Mouse (Mus musculus) heart, embryonic 14.5 days (tissue): ENCODE data around the gene Tollip. TPM values are rescaled to one million over a fixed set of nuclear protein-coding genes. Genes with fewer than 3 reads are reported as not detected.
"Not testable (repeated sequence)": the region's sequence is repeated elsewhere in the genome, so short reads cannot be mapped to it uniquely, and the experiment has no call there.

Experiments
- ATAC-seq: fragments of 200-750 bp; cut with Nextera tagmentation; 2 replicates; pipeline ENCODE4 v1.8.0; 2017; ENCODE audit warnings: low read depth, moderate TSS enrichment; ENCODE audit not compliant: insufficient number of reproducible peaks, insufficient read depth, low FRiP score
- H3K27ac ChIP-seq, 2 experiments: fragments of 200-500 bp in 1 of 2; fragments of 300-500 bp in 1 of 2; sonication (generic) in 1 of 2; replicated peaks in 1 of 2; 2 replicates each; pipeline ENCODE4 v1.5.1; 2012 to 2014; ENCODE audit warnings: low read depth in 2 of 2, low read length in 2 of 2, control low read depth in 1 of 2, mild to moderate bottlenecking in 1 of 2, mixed read lengths in 1 of 2; ENCODE audit not compliant: control insufficient read depth in 1 of 2, insufficient read depth in 1 of 2
- H3K27me3 ChIP-seq: fragments of 300-500 bp; sonication (generic); 2 replicates; pipeline ENCODE4 v1.6.1; 2014; ENCODE audit warnings: mild to moderate bottlenecking, low read length, control low read depth; ENCODE audit not compliant: control insufficient read depth, insufficient read depth
- H3K36me3 ChIP-seq: fragments of 300-500 bp; sonication (generic); 2 replicates; pipeline ENCODE4 v1.6.1; 2014; ENCODE audit warnings: mild to moderate bottlenecking, control low read depth, low read length, mixed read lengths; ENCODE audit not compliant: control insufficient read depth, insufficient read depth
- H3K4me1 ChIP-seq, 2 experiments: fragments of 200-500 bp in 1 of 2; fragments of 300-500 bp in 1 of 2; sonication (generic) in 1 of 2; 2 replicates each; pipeline ENCODE4 v1.6.1; 2012 to 2014; ENCODE audit warnings: low read length in 2 of 2, control low read depth in 1 of 2, mixed read lengths in 1 of 2; ENCODE audit not compliant: control insufficient read depth in 2 of 2, insufficient read depth in 2 of 2
- H3K4me2 ChIP-seq: fragments of 300-500 bp; sonication (generic); 2 replicates; pipeline ENCODE4 v1.6.1; 2014; ENCODE audit warnings: mild to moderate bottlenecking, low read length
- H3K4me3 ChIP-seq, 2 experiments: fragments of 200-500 bp in 1 of 2; fragments of 300-500 bp in 1 of 2; sonication (generic) in 1 of 2; 2 replicates each; pipeline ENCODE4 v1.5.1; 2012 to 2014; ENCODE audit warnings: low read length in 2 of 2, mild to moderate bottlenecking in 2 of 2, control low read depth in 1 of 2, low read depth in 1 of 2, moderate library complexity in 1 of 2; ENCODE audit not compliant: control insufficient read depth in 1 of 2, insufficient read depth in 1 of 2
- H3K9ac ChIP-seq: fragments of 300-500 bp; sonication (generic); 2 replicates; pipeline ENCODE4 v1.6.1; 2014; ENCODE audit warnings: mild to moderate bottlenecking, low read length
- H3K9me3 ChIP-seq: fragments of 300-500 bp; sonication (generic); 2 replicates; pipeline ENCODE4 v1.6.1; 2016; ENCODE audit warnings: low read length, control low read depth; ENCODE audit not compliant: control insufficient read depth
- WGBS: fragments of 180-500 bp; shearing (Covaris S2); extraction: QIAGEN DNeasy Blood & Tissue Kit; methylation state at CpG from one replicate; pipeline ENCODE4 v1.1.7; 2014; 5-methylcytosine and 5-hydroxymethylcytosine counted together
- polyA plus RNA-seq: library from polyadenylated mRNA; unstranded; fragments of >200 nt; fragmentation: Nextera tagmentation; extraction: Ambion mirVana; gene quantifications from 2 replicates; pipeline ENCODE4 v1.2.1, GENCODE M21; 2014

Tollip gene
- polyA plus RNA-seq, 1 experiment from 2014 or later = 41.7 TPM

- WGBS = 24% methylated on average over 10 of the region's 10 CpGs
- no peaks in the 10 kb centered on the region for H3K27me3 ChIP-seq
- H3K9me3 ChIP-seq = no peaks in the 10 kb centered on the region
- no peak overlapping the region for H3K4me3 ChIP-seq
- H3K4me1 ChIP-seq = peaks cover 0 to 2% of the 10 kb centered on the region in 2 experiments; a peak in 2 of 4 replicates
- no peak overlapping the region for H3K27ac ChIP-seq
- no peak overlapping the region for H3K9ac ChIP-seq
- H3K4me2 ChIP-seq = no peak overlapping the region
- H3K36me3 ChIP-seq = no peaks in the 10 kb centered on the region
- ATAC-seq = no peak
These were observed 10.3 kb upstream of the Tollip start for GRCm38 (mm10) chr7:141928642-141929041.

DNA sequence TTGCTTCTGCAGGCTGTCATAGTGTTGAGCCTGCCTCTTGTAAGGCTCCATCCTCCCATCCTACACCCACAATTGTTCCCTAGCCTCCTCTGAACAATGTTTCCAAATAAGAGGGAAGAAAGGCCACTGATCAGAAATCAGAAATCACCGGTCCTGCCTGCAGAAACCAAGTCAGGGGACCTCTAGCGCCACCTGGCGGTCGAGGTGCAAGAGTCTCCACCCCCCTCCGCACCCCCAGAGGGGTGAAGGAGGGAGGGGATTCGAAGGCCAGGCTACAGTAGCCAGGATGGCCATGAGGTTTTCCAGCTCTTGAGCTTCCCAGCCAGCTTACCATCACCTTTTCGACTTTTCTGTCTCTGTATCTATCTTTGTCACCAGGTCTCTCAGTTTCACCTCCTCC, 6.6 kb upstream of the Tollip start:
- Histone ChIP-seq H3K4me2 (no peak overlapping the region), H3K9me3 (no peaks in the 10 kb centered on the region), H3K9ac (no peak overlapping the region), H3K4me3 (no peak overlapping the region), H3K4me1 (peaks cover 0 to 2% of the 10 kb centered on the region in 2 experiments; a peak in 2 of 4 replicates), H3K36me3 (no peaks in the 10 kb centered on the region), H3K27me3 (no peaks in the 10 kb centered on the region), H3K27ac (no peak overlapping the region)
- WGBS = 4% methylated on average over 7 of the region's 7 CpGs
- ATAC-seq = no peak

DNA sequence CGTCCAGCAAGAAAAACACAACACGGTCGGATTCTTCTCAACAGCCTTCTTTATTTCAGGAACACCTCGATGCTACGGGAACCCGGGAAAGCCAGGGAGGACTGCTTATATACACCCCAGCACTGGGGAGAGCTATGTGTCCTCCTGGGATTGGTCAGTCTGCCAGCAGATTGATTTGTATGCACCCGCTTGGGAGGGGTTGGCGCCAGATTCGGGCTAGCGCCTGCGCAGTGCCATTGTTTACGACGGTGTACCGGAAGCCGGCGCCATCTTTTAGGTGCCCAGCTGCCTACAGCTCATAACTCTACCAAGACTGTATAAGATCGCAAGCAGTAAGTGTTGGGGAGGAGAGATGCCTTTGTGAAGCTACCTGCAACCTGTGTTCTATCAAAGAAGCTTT, 5.8 kb upstream of the Tollip start:
- not testable (repeated sequence) for H3K9me3 ChIP-seq, H3K27me3 ChIP-seq, H3K9ac ChIP-seq, H3K4me3 ChIP-seq, H3K27ac ChIP-seq, H3K4me1 ChIP-seq, H3K36me3 ChIP-seq, ATAC-seq, H3K4me2 ChIP-seq
- 92% methylated on average over 17 of the region's 17 CpGs for WGBS

DNA sequence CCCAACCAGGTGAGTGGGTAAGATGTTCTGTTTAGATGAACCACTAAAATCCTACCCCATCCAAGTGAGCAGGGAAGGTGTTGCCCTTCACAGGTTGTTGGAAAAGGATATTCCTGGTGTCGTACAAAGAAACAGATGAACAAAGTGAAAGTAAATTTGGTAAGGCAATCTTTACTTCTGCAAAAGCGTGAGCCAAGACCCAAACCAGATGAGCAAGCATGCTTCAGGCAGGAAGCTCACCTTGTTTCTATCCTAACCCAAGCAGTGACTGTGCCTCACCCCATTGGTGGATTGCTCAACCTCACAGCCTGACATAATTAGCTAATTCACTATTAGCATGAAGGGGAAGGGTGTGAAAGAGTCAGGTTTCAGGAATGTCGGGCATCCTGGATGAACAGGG, 7.0 kb downstream of the Tollip start:
- peaks cover 29% of the 10 kb centered on the region for H3K27me3 ChIP-seq
- 64% methylated on average over 3 of the region's 3 CpGs for WGBS

DNA sequence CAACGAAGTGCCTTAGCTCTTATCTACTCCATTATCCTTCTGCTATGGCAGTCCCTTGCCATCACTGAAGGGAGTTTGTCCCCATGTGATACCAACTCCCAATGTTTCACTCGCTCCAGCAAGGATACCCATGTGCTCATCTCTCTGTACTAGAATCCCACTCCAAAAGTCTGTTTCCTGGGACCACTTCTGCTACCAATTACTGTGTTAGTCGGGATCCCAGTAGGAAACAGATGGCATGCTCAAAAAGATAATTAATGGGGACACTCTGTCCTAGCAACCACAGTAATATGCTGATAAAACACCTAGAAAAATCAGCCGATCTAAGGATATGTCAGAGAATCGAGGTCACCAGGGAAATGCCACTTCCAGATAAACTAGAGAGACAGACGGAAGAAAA, 9.7 kb downstream of the Tollip start:
- WGBS = 62% methylated on average over 6 of the region's 6 CpGs
- Histone ChIP-seq H3K4me2 (no peak overlapping the region), H3K27ac (no peak overlapping the region), H3K4me3 (no peak overlapping the region), H3K4me1 (no peaks in the 10 kb centered on the region), H3K9ac (no peak overlapping the region), H3K27me3 (peaks cover 42% of the 10 kb centered on the region), H3K9me3 (no peaks in the 10 kb centered on the region), H3K36me3 (no peaks in the 10 kb centered on the region)
- ATAC-seq = no peak

More for the DNA sequence above, 7.0 kb downstream of the Tollip start:
- H3K27ac ChIP-seq = no peak overlapping the region
- no peak overlapping the region for H3K4me2 ChIP-seq
- no peaks in the 10 kb centered on the region for H3K9me3 ChIP-seq
- no peak overlapping the region for H3K4me3 ChIP-seq
- H3K9ac ChIP-seq = no peak overlapping the region
- no peaks in the 10 kb centered on the region for H3K4me1 ChIP-seq
- no peaks in the 10 kb centered on the region for H3K36me3 ChIP-seq
- no peak for ATAC-seq

GRCm38 (mm10) chr7:141902791-141903190, 15.5 kb downstream of the Tollip start:
- no peak for ATAC-seq
- H3K4me3 ChIP-seq = peak overlapping the region; percentile 74 to 83
- H3K27me3 ChIP-seq = peaks cover 22% of the 10 kb centered on the region
- WGBS = 69% methylated on average over 4 of the region's 4 CpGs
- H3K36me3 ChIP-seq = no peaks in the 10 kb centered on the region
- H3K4me2 ChIP-seq = peak overlapping the region; percentile 79
- peak overlapping the region in 1 of 2 experiments; percentile 77; a peak in 2 of 4 replicates for H3K27ac ChIP-seq
- no peaks in the 10 kb centered on the region for H3K9me3 ChIP-seq
- peak overlapping the region; percentile 76 for H3K9ac ChIP-seq
- H3K4me1 ChIP-seq = peaks cover 7 to 29% of the 10 kb centered on the region in 2 experiments

DNA sequence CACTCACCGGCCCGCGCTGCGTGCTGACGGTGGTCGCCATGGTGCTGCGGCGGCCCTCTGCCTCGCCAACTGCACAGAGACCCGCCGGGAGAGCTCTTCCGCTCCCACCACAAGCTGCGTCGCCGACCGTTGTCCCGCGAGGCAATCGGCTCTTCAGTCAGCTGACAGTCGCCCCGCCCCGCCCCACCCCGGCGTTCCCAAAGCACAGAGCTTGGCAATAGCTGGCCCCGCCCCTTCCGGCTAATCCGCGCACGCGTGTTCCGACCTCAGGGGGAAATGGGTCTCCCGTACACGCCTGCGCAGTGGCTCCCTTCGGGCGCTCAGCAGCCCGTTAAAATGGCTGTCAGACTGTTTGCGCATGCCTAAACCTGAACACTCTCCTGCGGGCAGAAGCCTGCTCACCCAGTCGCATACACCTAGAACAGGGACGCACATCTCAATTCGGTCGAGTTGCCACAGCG, 16.0 kb downstream of the Tollip start:
- ATAC-seq = peak; percentile 98
- Histone ChIP-seq H3K27me3 (peaks cover 18% of the 10 kb centered on the region), H3K4me3 (peak overlapping the region; percentile 74 to 83), H3K27ac (peak overlapping the region; percentile 64 to 77), H3K36me3 (no peaks in the 10 kb centered on the region), H3K4me2 (peak overlapping the region; percentile 95), H3K9ac (peak overlapping the region; percentile 96), H3K9me3 (no peaks in the 10 kb centered on the region), H3K4me1 (peaks cover 8 to 29% of the 10 kb centered on the region in 2 experiments)
- WGBS = under 1% methylated on average over 44 of the region's 44 CpGs

DNA sequence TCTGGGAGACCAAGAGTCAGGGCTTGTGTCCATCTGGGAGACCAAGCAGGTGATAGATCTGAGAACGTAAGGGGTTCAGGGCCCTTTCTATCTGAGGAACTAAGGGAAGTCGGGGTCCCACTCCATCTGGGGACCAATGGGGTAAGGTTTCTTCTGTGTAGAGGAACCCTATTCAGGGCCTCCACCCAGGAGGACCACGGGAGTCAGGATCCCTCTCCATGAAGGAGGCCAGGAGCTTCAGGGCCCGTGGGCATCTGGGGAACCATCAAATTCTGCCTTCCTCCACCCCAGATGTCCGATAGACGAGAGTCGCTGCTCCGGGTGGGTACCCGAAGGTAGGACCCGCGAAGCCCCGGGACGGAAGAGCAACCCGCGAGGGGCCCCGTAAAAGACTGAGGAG, 16.5 kb downstream of the Tollip start:
- H3K4me2 ChIP-seq = peak overlapping the region; percentile 95
- peaks cover 18% of the 10 kb centered on the region for H3K27me3 ChIP-seq
- peak overlapping the region; percentile 96 for H3K9ac ChIP-seq
- peak overlapping the region; percentile 63 to 64 for H3K27ac ChIP-seq
- ATAC-seq = peak; percentile 27
- H3K36me3 ChIP-seq = no peaks in the 10 kb centered on the region
- H3K4me1 ChIP-seq = peaks cover 9 to 32% of the 10 kb centered on the region in 2 experiments
- WGBS = under 1% methylated on average over 16 of the region's 16 CpGs
- peak overlapping the region; percentile 74 to 83 for H3K4me3 ChIP-seq
- no peaks in the 10 kb centered on the region for H3K9me3 ChIP-seq
